Mouse (Mus musculus) hindbrain, postnatal 0 days (tissue): Measurements from ENCODE around the gene Wnk2. TPM values are rescaled to one million over a fixed set of nuclear protein-coding genes. Genes with fewer than 3 reads are reported as not detected.
A peak's percentile ranks its signal among the peaks of the same experiment; 100 is the strongest.

Experiments
- ATAC-seq: fragments of 200-750 bp; cut with Nextera tagmentation; 2 replicates; pipeline ENCODE4 v1.8.0; 2017; ENCODE audit warnings: mild to moderate bottlenecking, moderate TSS enrichment, moderate library complexity
- DNase-seq: peaks from one replicate; pipeline ENCODE4 v3.0.0-alpha.2; 2015; ENCODE audit warnings: low spot score
- H3K27ac ChIP-seq: fragments of 300-500 bp; sonication (generic); 2 replicates; pipeline ENCODE4 v1.5.1; 2014; ENCODE audit warnings: mild to moderate bottlenecking
- H3K27me3 ChIP-seq: fragments of 300-500 bp; sonication (generic); 2 replicates; pipeline ENCODE4 v1.6.1; 2014; ENCODE audit warnings: low read length, mixed read lengths; ENCODE audit not compliant: insufficient read depth
- H3K36me3 ChIP-seq: fragments of 300-500 bp; sonication (generic); 2 replicates; pipeline ENCODE4 v1.6.1; 2014; ENCODE audit warnings: low read length, mixed read lengths; ENCODE audit not compliant: insufficient read depth
- H3K4me1 ChIP-seq: fragments of 300-500 bp; sonication (generic); 2 replicates; pipeline ENCODE4 v1.6.1; 2014; ENCODE audit warnings: antibody characterized with exemption, low read length, mixed read lengths; ENCODE audit not compliant: insufficient read depth
- H3K4me2 ChIP-seq: fragments of 300-500 bp; sonication (generic); 2 replicates; pipeline ENCODE4 v1.6.1; 2014; ENCODE audit warnings: low read depth, mild to moderate bottlenecking, low read length, moderate library complexity, mixed read lengths
- H3K4me3 ChIP-seq: fragments of 300-500 bp; sonication (generic); 2 replicates; pipeline ENCODE4 v1.5.1; 2014; ENCODE audit warnings: low read length
- H3K9ac ChIP-seq: fragments of 300-500 bp; sonication (generic); replicated peaks from 2 replicates; pipeline ENCODE4 v1.6.1; 2014; ENCODE audit warnings: mild to moderate bottlenecking, low read length, moderate library complexity, mixed read lengths
- H3K9me3 ChIP-seq: fragments of 300-500 bp; sonication (generic); 2 replicates; pipeline ENCODE4 v1.6.1; 2016; ENCODE audit warnings: low read length, mixed read lengths
- CTCF ChIP-seq: IDR thresholded peaks from 2 replicates; pipeline ENCODE4 v1.5.1; 2016; ENCODE audit warnings: antibody characterized with exemption, control low read depth, low read depth
- WGBS: fragments of 180-500 bp; shearing (Covaris S2); extraction: QIAGEN DNeasy Blood & Tissue Kit; methylation state at CpG from one replicate; pipeline ENCODE4 v1.1.7; 2014; 5-methylcytosine and 5-hydroxymethylcytosine counted together
- polyA plus RNA-seq: library from polyadenylated mRNA; unstranded; fragments of >200 nt; fragmentation: Nextera tagmentation; extraction: Ambion mirVana; gene quantifications from 2 replicates; pipeline ENCODE4 v1.2.1, GENCODE M21; 2015
- total RNA-seq: library from RNA; depleted of rRNA; stranded (reverse); fragments of >200 nt; gene quantifications from 2 replicates; pipeline ENCODE4 v1.2.3, GENCODE M21; 2014

The Wnk2 gene
- total and polyA plus RNA-seq, 2 experiments from 2014 or later, result 15.1 to 63.8 TPM

GRCm38 (mm10) chr13:49170623-49171022 is 22.8 kb upstream of the Wnk2 start:
- WGBS, result 92% methylated on average over 11 of the region's 11 CpGs
- no peak overlapping the region for H3K9ac ChIP-seq
- H3K4me1 ChIP-seq, result 0 out of 2 replicates have a peak, but pooled peaks cover 3% of the 10 kb centered on the region
- TF ChIP-seq CTCF, result no peak
- no peak overlapping the region for H3K4me3 ChIP-seq
- H3K4me2 ChIP-seq, result no peak overlapping the region
- H3K9me3 ChIP-seq, result no peaks in the 10 kb centered on the region
- DNase-seq (no peak), ATAC-seq (no peak)
- H3K36me3 ChIP-seq, result no peaks in the 10 kb centered on the region
- H3K27me3 ChIP-seq, result no peaks in the 10 kb centered on the region
- no peak overlapping the region for H3K27ac ChIP-seq

- no peak overlapping the region for H3K27ac ChIP-seq
- WGBS, result 21% methylated on average over 17 of the region's 17 CpGs
- ATAC-seq (peak; percentile 75), DNase-seq (peak; percentile 93)
- no peaks in the 10 kb centered on the region for H3K9me3 ChIP-seq
- peak; percentile 97 for TF ChIP-seq CTCF
- H3K4me2 ChIP-seq, result no peak overlapping the region
- 0 out of 2 replicates have a peak, but pooled peaks cover 3% of the 10 kb centered on the region for H3K4me1 ChIP-seq
- H3K4me3 ChIP-seq, result no peak overlapping the region
- no peaks in the 10 kb centered on the region for H3K36me3 ChIP-seq
- no peak overlapping the region for H3K9ac ChIP-seq
- H3K27me3 ChIP-seq, result no peaks in the 10 kb centered on the region
These were observed 21.8 kb upstream of the Wnk2 start for GRCm38 (mm10) chr13:49169448-49170207.

DNA sequence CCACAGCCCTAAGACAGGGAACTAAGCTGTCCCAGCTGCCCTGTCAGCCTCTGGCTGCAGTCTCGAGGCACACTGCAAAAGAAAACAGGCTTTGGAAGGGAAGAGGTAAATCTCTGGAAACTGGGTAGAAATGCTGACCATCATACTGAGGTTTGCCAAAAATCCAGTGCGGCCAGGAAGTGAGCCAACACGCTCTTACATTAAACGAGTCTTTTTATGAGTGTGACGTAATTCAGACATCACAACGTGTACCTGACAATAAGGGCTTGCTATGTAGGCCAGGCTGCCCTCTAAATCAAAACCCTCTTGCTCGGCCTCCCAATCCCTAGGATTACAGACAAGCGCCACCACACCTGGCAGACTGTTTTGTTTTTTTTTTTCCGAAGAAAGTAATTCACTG is 19.3 kb upstream of the Wnk2 start:
- Histone ChIP-seq H3K4me3 (no peak overlapping the region), H3K4me1 (no peaks in the 10 kb centered on the region), H3K9me3 (no peaks in the 10 kb centered on the region), H3K4me2 (no peak overlapping the region), H3K9ac (no peak overlapping the region), H3K27me3 (no peaks in the 10 kb centered on the region), H3K36me3 (no peaks in the 10 kb centered on the region), H3K27ac (no peak overlapping the region)
- DNase-seq, result no peak
- ATAC-seq, result no peak
- WGBS, result 69% methylated on average over 9 of the region's 9 CpGs
- no peak for TF ChIP-seq CTCF

DNA sequence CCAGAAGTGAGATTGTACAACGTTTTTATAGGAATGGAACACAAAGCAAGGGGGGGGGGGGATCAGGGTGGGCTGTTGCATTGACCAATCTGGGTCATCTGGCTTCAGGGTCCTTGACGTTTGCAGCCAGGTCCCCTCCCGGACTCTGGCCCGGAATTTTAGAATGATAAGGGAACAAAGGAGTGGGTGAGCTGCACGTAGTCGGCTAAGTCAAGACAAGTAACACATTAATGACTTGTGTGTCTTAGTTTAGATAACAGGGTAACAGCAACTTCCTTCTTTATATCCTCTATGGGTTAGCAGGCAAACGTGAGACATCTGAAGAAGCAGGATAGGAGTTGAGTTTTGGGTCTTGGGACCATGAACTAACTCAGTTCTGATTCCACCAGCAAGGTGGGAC is 15.8 kb upstream of the Wnk2 start:
- DNase-seq, result no peak
- Histone ChIP-seq H3K9me3 (no peaks in the 10 kb centered on the region), H3K36me3 (no peaks in the 10 kb centered on the region), H3K27me3 (no peaks in the 10 kb centered on the region), H3K4me3 (no peak overlapping the region), H3K4me1 (no peaks in the 10 kb centered on the region), H3K27ac (no peak overlapping the region), H3K4me2 (no peak overlapping the region), H3K9ac (no peak overlapping the region)
- no peak for ATAC-seq
- 81% methylated on average over 7 of the region's 7 CpGs for WGBS
- TF ChIP-seq CTCF, result no peak

- Histone ChIP-seq H3K4me2 (no peak overlapping the region), H3K9me3 (no peaks in the 10 kb centered on the region), H3K4me1 (no peaks in the 10 kb centered on the region), H3K27ac (no peak overlapping the region), H3K36me3 (no peaks in the 10 kb centered on the region), H3K4me3 (no peak overlapping the region), H3K27me3 (no peaks in the 10 kb centered on the region), H3K9ac (no peak overlapping the region)
- TF ChIP-seq CTCF, result no peak
- DNase-seq, result no peak
- 70% methylated on average over 4 of the region's 4 CpGs for WGBS
- ATAC-seq, result no peak
These were observed 14.9 kb upstream of the Wnk2 start for GRCm38 (mm10) chr13:49162722-49163121.

DNA sequence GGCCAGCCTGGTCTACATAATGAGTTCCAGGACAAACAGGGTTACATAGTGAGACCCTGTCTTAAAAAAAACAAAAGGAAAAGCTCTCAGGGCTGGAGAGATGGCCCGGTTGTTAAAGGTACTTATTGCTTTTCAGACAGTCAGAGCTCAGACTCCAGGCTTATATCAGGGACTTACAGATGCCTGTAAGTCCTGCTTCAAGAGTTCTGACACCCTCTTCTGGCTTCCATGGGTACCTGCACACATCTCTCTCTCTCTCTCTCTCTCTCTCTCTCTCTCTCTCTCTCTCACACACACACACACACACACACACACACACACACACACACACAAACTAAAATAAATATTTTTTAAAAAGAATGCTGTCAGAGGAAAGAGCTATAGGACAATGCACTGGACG is 13.4 kb upstream of the Wnk2 start:
- Histone ChIP-seq H3K9me3 (no peaks in the 10 kb centered on the region), H3K9ac (no peak overlapping the region), H3K4me1 (no peaks in the 10 kb centered on the region), H3K36me3 (no peaks in the 10 kb centered on the region), H3K27me3 (no peaks in the 10 kb centered on the region), H3K27ac (no peak overlapping the region), H3K4me2 (no peak overlapping the region), H3K4me3 (no peak overlapping the region)
- DNase-seq (no peak), ATAC-seq (no peak)
- TF ChIP-seq CTCF, result no peak; the same call in 1 of the 2 replicates
- 66% methylated on average over 2 of the region's 2 CpGs for WGBS

- no peak overlapping the region for H3K4me2 ChIP-seq
- TF ChIP-seq CTCF, result no peak
- ATAC-seq (no peak), DNase-seq (no peak)
- H3K9ac ChIP-seq, result no peak overlapping the region
- no peak overlapping the region for H3K4me3 ChIP-seq
- H3K9me3 ChIP-seq, result no peaks in the 10 kb centered on the region
- no peaks in the 10 kb centered on the region for H3K36me3 ChIP-seq
- no peak overlapping the region for H3K27ac ChIP-seq
- H3K27me3 ChIP-seq, result no peaks in the 10 kb centered on the region
- 79% methylated on average over 10 of the region's 10 CpGs for whole genome bisulfite sequencing
- no peaks in the 10 kb centered on the region for H3K4me1 ChIP-seq
These were observed 10.4 kb upstream of the Wnk2 start for GRCm38 (mm10) chr13:49158040-49158713.
